Mouse (Mus musculus): ENCODE data around the gene Peak1. TPM values are rescaled to one million over a fixed set of nuclear protein-coding genes. Genes with fewer than 3 reads are reported as not detected.
A peak's percentile ranks its signal among the peaks of the same experiment; 100 is the strongest.

The Peak1 gene
- polyA plus RNA-seq (2012; ENCODE audit: insufficient read depth, low replicate concordance) = 0.36 and 1.2 TPM in 2 replicates

- Histone ChIP-seq H3K27me3 (replicated peaks) (no peaks in the 10 kb centered on the region), H3K36me3 (replicated peaks; ENCODE audit: low read length) (peaks cover 13% of the 10 kb centered on the region), H3K4me1 (peaks cover 58% of the 10 kb centered on the region), H3K4me3 (replicated peaks) (peak within 1 kb of the TSS; percentile 99), H3K9me3 (no peaks in the 10 kb centered on the region)
- TF ChIP-seq GATA1 (IDR thresholded peaks at IDR 0.05; ENCODE audit: borderline replicate concordance, low read length) (no peak), FLI1 (IDR thresholded peaks at IDR 0.05; ENCODE audit: low read length) (no peak)
These were observed at the start of gene Peak1, which contains the start of gene Hmg20a for GRCm38 (mm10) chr9:56417948-56418737. Gene Peak1 (minus strand): TSS chr9:56418067. Gene Hmg20a (plus strand): TSS chr9:56418609.

GRCm38 (mm10) chr9:56466251-56466650 lies 48.4 kb upstream of the Peak1 start:
- H3K9me3 ChIP-seq = no peaks in the 10 kb centered on the region
- H3K4me3 ChIP-seq (replicated peaks) = no peak overlapping the region
- H3K36me3 ChIP-seq (replicated peaks; ENCODE audit: low read length) = peaks cover 53% of the 10 kb centered on the region
- peaks cover 40% of the 10 kb centered on the region for H3K4me1 ChIP-seq
- no peak for TF ChIP-seq GATA1 (IDR thresholded peaks at IDR 0.05; ENCODE audit: borderline replicate concordance, low read length)
- TF ChIP-seq FLI1 (IDR thresholded peaks at IDR 0.05; ENCODE audit: low read length) = no peak
- no peaks in the 10 kb centered on the region for H3K27me3 ChIP-seq (replicated peaks)

GRCm38 (mm10) chr9:56464863-56465654 lies 47.2 kb upstream of the Peak1 start:
- peaks cover 38% of the 10 kb centered on the region for H3K4me1 ChIP-seq
- peaks cover 42% of the 10 kb centered on the region for H3K36me3 ChIP-seq (replicated peaks; ENCODE audit: low read length)
- H3K9me3 ChIP-seq = no peaks in the 10 kb centered on the region
- H3K4me3 ChIP-seq (replicated peaks) = peak overlapping the region; percentile 85
- no peak for TF ChIP-seq FLI1 (IDR thresholded peaks at IDR 0.05; ENCODE audit: low read length)
- TF ChIP-seq GATA1 (IDR thresholded peaks at IDR 0.05; ENCODE audit: borderline replicate concordance, low read length) = no peak
- no peaks in the 10 kb centered on the region for H3K27me3 ChIP-seq (replicated peaks)

GRCm38 (mm10) chr9:56463686-56464515 lies 46.0 kb upstream of the Peak1 start:
- Histone ChIP-seq H3K4me1 (peaks cover 38% of the 10 kb centered on the region), H3K27me3 (replicated peaks) (no peaks in the 10 kb centered on the region), H3K9me3 (no peaks in the 10 kb centered on the region), H3K4me3 (replicated peaks) (no peak overlapping the region), H3K36me3 (replicated peaks; ENCODE audit: low read length) (peaks cover 31% of the 10 kb centered on the region)
- TF ChIP-seq GATA1 (IDR thresholded peaks at IDR 0.05; ENCODE audit: borderline replicate concordance, low read length) (no peak), FLI1 (IDR thresholded peaks at IDR 0.05; ENCODE audit: low read length) (no peak)

- Histone ChIP-seq H3K4me3 (replicated peaks) (no peak overlapping the region), H3K27me3 (replicated peaks) (no peaks in the 10 kb centered on the region), H3K4me1 (peaks cover 42% of the 10 kb centered on the region), H3K9me3 (no peaks in the 10 kb centered on the region), H3K36me3 (replicated peaks; ENCODE audit: low read length) (peaks cover 22% of the 10 kb centered on the region)
- TF ChIP-seq GATA1 (IDR thresholded peaks at IDR 0.05; ENCODE audit: borderline replicate concordance, low read length) (no peak), FLI1 (IDR thresholded peaks at IDR 0.05; ENCODE audit: low read length) (no peak)
These were observed 45.2 kb upstream of the Peak1 start for GRCm38 (mm10) chr9:56463046-56463445.

GRCm38 (mm10) chr9:56462606-56463005 lies 44.7 kb upstream of the Peak1 start:
- no peaks in the 10 kb centered on the region for H3K27me3 ChIP-seq (replicated peaks)
- peaks cover 42% of the 10 kb centered on the region for H3K4me1 ChIP-seq
- peaks cover 18% of the 10 kb centered on the region for H3K36me3 ChIP-seq (replicated peaks; ENCODE audit: low read length)
- no peak overlapping the region for H3K4me3 ChIP-seq (replicated peaks)
- H3K9me3 ChIP-seq = no peaks in the 10 kb centered on the region
- no peak for TF ChIP-seq GATA1 (IDR thresholded peaks at IDR 0.05; ENCODE audit: borderline replicate concordance, low read length)
- TF ChIP-seq FLI1 (IDR thresholded peaks at IDR 0.05; ENCODE audit: low read length) = no peak

GRCm38 (mm10) chr9:56460987-56461386 lies 43.1 kb upstream of the Peak1 start:
- Histone ChIP-seq H3K4me3 (replicated peaks) (no peak overlapping the region), H3K9me3 (no peaks in the 10 kb centered on the region), H3K4me1 (peaks cover 39% of the 10 kb centered on the region), H3K36me3 (replicated peaks; ENCODE audit: low read length) (peaks cover 16% of the 10 kb centered on the region), H3K27me3 (replicated peaks) (no peaks in the 10 kb centered on the region)
- no peak for TF ChIP-seq FLI1 (IDR thresholded peaks at IDR 0.05; ENCODE audit: low read length)
- TF ChIP-seq GATA1 (IDR thresholded peaks at IDR 0.05; ENCODE audit: borderline replicate concordance, low read length) = no peak

GRCm38 (mm10) chr9:56456426-56456825 lies 38.6 kb upstream of the Peak1 start:
- TF ChIP-seq GATA1 (IDR thresholded peaks at IDR 0.05; ENCODE audit: borderline replicate concordance, low read length) (no peak), FLI1 (IDR thresholded peaks at IDR 0.05; ENCODE audit: low read length) (no peak)
- no peaks in the 10 kb centered on the region for H3K27me3 ChIP-seq (replicated peaks)
- no peak overlapping the region for H3K4me3 ChIP-seq (replicated peaks)
- H3K36me3 ChIP-seq (replicated peaks; ENCODE audit: low read length) = peaks cover 20% of the 10 kb centered on the region
- H3K9me3 ChIP-seq = no peaks in the 10 kb centered on the region
- H3K4me1 ChIP-seq = peaks cover 15% of the 10 kb centered on the region; the same call in 1 of the 2 replicates
